Mouse (Mus musculus): ENCODE data around the gene Ccm2l. TPM values are rescaled to one million over a fixed set of nuclear protein-coding genes. Genes with fewer than 3 reads are reported as not detected.

Ccm2l gene
- polyA plus RNA-seq, 1 experiment: not detected

DNA sequence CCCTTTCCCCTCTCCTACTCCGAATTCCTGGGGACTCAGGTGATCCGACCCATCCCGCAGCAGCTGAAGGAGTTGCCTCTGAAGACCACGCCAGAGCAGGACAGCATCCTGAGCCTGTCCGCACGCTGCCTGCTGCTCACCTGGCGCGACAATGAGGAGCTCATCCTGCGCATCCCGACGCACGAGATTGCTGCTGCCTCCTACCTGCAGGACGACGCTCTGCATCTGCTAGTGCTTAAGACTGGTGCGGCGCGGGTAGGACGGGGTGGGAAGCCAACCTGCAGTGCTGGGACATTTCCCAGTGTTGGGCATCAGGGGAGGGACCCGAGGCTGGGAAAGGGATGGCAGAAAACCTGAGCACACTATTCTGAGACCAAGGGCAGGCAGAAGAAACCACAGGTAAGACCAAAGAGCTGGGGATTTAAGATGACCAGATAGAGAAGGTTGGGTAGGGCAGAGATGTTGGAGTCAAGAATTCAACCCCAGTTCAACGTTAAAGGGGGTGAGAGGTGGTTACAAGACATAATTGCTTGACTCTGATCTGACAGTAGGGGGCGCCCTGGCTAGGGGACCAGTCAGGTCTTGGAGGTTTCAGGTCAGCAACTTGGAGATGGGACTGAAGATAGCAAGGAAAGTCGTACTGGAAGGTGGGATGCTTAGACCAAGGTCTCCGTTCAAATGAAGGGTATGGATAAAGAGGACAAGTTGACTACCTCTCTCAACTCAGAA lies 5.2 kb downstream of the Ccm2l start:
- Histone ChIP-seq H3K36me3 (ENCODE audit: control insufficient read depth, insufficient read depth) (no peaks in the 10 kb centered on the region), H3K4me3 (no peak overlapping the region), H3ac (ENCODE audit: control insufficient read depth, insufficient read length) (no peak overlapping the region), H3K4me2 (ENCODE audit: low read depth) (no peak overlapping the region), H3K79me2 (ENCODE audit: control insufficient read depth, insufficient read depth) (no peaks in the 10 kb centered on the region), H3K27me3 (ENCODE audit: control insufficient read depth, insufficient read depth, insufficient read length) (peaks cover 62% of the 10 kb centered on the region)
- no peak for TF ChIP-seq POLR2A (IDR thresholded peaks at IDR 0.05; ENCODE audit: insufficient read length, low read depth)
- no peak for TF ChIP-seq MYOG (IDR thresholded peaks at IDR 0.05; ENCODE audit: control insufficient read depth in 1 of 3, insufficient read depth in 1 of 3, insufficient read length in 2 of 3, low read depth in 2 of 3)
- TF ChIP-seq MYOD1 (IDR thresholded peaks at IDR 0.05; ENCODE audit: control insufficient read depth in 1 of 3, insufficient read length in 2 of 3, low read depth in 2 of 3): no peak

DNA sequence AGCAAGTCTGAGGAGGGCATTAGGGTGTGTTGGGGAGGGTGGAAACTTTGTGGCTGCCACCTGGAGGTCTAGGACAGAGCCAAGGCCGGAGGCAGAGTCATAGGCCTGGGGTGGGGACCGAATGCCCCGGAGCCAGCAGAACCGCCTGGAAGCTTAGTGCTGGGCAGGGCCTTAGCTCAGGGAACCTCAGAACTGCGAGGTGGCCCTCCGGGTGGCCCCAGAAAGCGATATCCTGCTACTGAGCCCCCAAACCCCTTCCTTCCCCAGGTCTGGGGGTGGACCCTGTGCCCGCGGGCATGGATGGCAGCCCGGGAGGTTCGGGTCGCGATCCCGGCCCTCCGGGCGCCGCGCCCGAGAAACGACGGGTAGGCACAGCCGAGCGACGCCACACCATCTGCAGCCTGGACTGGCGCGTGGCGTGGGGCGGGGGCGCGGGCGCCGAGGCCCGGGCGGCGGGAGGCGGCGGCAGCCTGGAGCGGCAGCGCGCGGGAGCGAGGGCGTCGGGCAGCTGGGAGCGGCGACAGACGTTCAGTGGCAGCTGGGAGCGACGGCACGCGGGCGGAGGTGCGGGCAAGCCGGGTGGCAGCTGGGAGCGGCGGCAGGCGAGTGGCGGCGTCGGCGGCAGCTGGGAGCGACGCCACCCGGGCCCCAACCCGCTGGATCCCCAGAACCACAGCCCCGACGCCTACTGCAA lies 5.9 kb downstream of the Ccm2l start:
- H3K4me3 ChIP-seq: no peak overlapping the region
- no peaks in the 10 kb centered on the region for H3K79me2 ChIP-seq (ENCODE audit: control insufficient read depth, insufficient read depth)
- peaks cover 64% of the 10 kb centered on the region for H3K27me3 ChIP-seq (ENCODE audit: control insufficient read depth, insufficient read depth, insufficient read length)
- peak; percentile 95 for TF ChIP-seq TCF3 (IDR thresholded peaks at IDR 0.05; ENCODE audit: insufficient read length, low read depth)
- TF ChIP-seq SRF (IDR thresholded peaks at IDR 0.05; ENCODE audit: control insufficient read depth, insufficient read length, low read depth): no peak
- peak in 2 of 3 experiments; percentile 89 to 96 for TF ChIP-seq MYOD1 (IDR thresholded peaks at IDR 0.05; ENCODE audit: control insufficient read depth in 1 of 3, insufficient read length in 2 of 3, low read depth in 2 of 3)
- peak in 2 of 3 experiments; percentile 91 to 94 for TF ChIP-seq MYOG (IDR thresholded peaks at IDR 0.05; ENCODE audit: control insufficient read depth in 1 of 3, insufficient read depth in 1 of 3, insufficient read length in 2 of 3, low read depth in 2 of 3)
- H3K36me3 ChIP-seq (ENCODE audit: control insufficient read depth, insufficient read depth): no peaks in the 10 kb centered on the region
- H3ac ChIP-seq (ENCODE audit: control insufficient read depth, insufficient read length): no peak overlapping the region
- H3K4me2 ChIP-seq (ENCODE audit: low read depth): no peak overlapping the region

DNA sequence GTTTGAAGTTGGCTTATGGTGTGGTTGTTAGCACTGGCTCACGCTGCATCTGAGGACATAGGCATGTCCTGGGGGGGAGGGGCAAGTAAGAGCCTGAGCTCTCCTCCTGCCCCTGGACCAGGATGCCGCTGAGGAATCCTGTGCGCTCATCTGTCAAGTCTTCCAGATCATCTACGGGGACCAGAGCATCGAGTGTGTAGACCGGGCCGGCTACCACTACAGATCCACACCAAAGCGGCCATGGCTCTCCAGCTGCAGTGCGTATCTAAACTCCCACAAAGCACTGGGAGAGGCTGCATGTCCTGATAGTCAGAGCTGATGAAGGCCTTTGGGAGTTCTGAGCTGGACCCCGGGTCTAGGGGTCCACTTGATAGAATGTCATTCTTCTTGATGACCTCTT lies 8.9 kb downstream of the Ccm2l start:
- TF ChIP-seq SRF (IDR thresholded peaks at IDR 0.05; ENCODE audit: control insufficient read depth, insufficient read length, low read depth) (no peak), E2F4 (IDR thresholded peaks at IDR 0.05; ENCODE audit: insufficient read depth) (no peak), TCF3 (IDR thresholded peaks at IDR 0.05; ENCODE audit: insufficient read length, low read depth) (no peak), CEBPB (IDR thresholded peaks at IDR 0.05; ENCODE audit: insufficient read depth, poor library complexity, severe bottlenecking) (no peak), MYOD1 (IDR thresholded peaks at IDR 0.05; ENCODE audit: control insufficient read depth in 1 of 3, insufficient read length in 2 of 3, low read depth in 2 of 3) (no peak), TCF12 (IDR thresholded peaks at IDR 0.05; ENCODE audit: insufficient read depth, poor library complexity, severe bottlenecking) (no peak), USF1 (IDR thresholded peaks at IDR 0.05; ENCODE audit: low read depth) (no peak)
- no peaks in the 10 kb centered on the region for H3K36me3 ChIP-seq (ENCODE audit: control insufficient read depth, insufficient read depth)
- H3K4me2 ChIP-seq (ENCODE audit: low read depth): no peak overlapping the region
- no peaks in the 10 kb centered on the region for H3K79me2 ChIP-seq (ENCODE audit: control insufficient read depth, insufficient read depth)
- H3ac ChIP-seq (ENCODE audit: control insufficient read depth, insufficient read length): no peak overlapping the region
- no peak overlapping the region for H3K4me3 ChIP-seq
- H3K27me3 ChIP-seq (ENCODE audit: control insufficient read depth, insufficient read depth, insufficient read length): peaks cover 62% of the 10 kb centered on the region

DNA sequence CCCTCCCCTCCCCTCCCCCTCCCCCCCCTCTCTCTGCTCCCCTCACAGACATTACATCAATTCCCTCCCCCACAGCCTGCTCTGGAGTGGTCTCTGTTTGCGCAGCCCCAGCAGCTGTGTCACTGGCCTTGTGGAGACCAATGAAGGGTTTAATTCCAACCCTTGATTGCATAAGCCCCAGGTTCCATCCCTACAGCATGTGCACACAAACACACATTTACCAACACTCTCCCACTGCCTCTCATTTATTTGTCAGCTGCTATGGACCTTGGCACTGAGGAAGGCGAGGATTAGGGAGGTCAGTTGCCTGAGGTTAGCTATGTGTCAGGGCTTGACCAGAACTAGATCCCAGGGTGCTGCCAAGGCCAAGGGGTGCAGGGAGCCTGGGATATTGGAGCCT lies 10.2 kb downstream of the Ccm2l start:
- TF ChIP-seq E2F4 (IDR thresholded peaks at IDR 0.05; ENCODE audit: insufficient read depth) (no peak), MYOD1 (IDR thresholded peaks at IDR 0.05; ENCODE audit: control insufficient read depth in 1 of 3, insufficient read length in 2 of 3, low read depth in 2 of 3) (no peak), MAX (IDR thresholded peaks at IDR 0.05; ENCODE audit: low read depth) (no peak), REST (IDR thresholded peaks at IDR 0.05; ENCODE audit: insufficient read depth, insufficient read length) (no peak)
- no peaks in the 10 kb centered on the region for H3K36me3 ChIP-seq (ENCODE audit: control insufficient read depth, insufficient read depth)
- no peaks in the 10 kb centered on the region for H3K79me2 ChIP-seq (ENCODE audit: control insufficient read depth, insufficient read depth)
- no peak overlapping the region for H3K4me3 ChIP-seq
- H3ac ChIP-seq (ENCODE audit: control insufficient read depth, insufficient read length): no peak overlapping the region
- peaks cover 51% of the 10 kb centered on the region for H3K27me3 ChIP-seq (ENCODE audit: control insufficient read depth, insufficient read depth, insufficient read length)
- H3K4me2 ChIP-seq (ENCODE audit: low read depth): no peak overlapping the region

DNA sequence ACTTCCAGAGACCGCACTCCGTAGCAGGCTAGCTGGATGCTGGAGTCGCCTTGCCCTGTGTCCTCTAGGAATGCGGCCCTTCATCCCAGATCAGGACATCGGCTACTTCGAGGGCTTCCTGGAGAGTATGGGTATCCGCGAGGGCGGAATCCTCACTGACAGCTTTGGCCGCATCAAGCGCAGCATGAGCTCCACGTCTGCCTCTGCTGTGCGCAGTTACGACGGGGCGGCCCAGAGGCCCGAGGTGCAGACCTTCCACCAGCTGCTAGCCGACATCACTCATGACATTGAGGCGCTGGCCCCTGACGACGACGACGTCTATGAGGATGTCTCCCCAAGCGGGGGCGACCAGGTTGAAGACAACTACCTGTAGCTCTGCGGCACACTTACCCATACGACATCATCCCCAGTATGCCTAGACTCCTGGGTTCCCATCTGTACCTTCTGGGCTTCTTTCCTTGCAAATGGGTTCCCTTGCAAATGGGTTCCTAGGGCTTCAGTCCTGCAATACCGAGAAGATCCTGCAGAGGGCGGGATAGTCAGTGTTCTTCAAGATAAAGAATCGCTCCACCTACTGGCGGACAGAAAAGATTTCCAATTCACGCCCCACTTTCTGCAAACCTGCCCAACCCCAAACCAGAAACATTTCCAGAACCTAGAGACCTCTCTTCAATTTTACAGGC lies 15.2 kb downstream of the Ccm2l start:
- no peak for TF ChIP-seq MAX (IDR thresholded peaks at IDR 0.05; ENCODE audit: low read depth)
- TF ChIP-seq MYOD1 (IDR thresholded peaks at IDR 0.05; ENCODE audit: control insufficient read depth in 1 of 3, insufficient read length in 2 of 3, low read depth in 2 of 3): no peak
- no peak for TF ChIP-seq TCF12 (IDR thresholded peaks at IDR 0.05; ENCODE audit: insufficient read depth, poor library complexity, severe bottlenecking)
- TF ChIP-seq REST (IDR thresholded peaks at IDR 0.05; ENCODE audit: insufficient read depth, insufficient read length): no peak
- no peak for TF ChIP-seq MYOG (IDR thresholded peaks at IDR 0.05; ENCODE audit: control insufficient read depth in 1 of 3, insufficient read depth in 1 of 3, insufficient read length in 2 of 3, low read depth in 2 of 3)
- no peak for TF ChIP-seq POLR2A (IDR thresholded peaks at IDR 0.05; ENCODE audit: insufficient read length, low read depth)
- TF ChIP-seq CEBPB (IDR thresholded peaks at IDR 0.05; ENCODE audit: insufficient read depth, poor library complexity, severe bottlenecking): no peak
- TF ChIP-seq TCF3 (IDR thresholded peaks at IDR 0.05; ENCODE audit: insufficient read length, low read depth): no peak
- no peak for TF ChIP-seq E2F4 (IDR thresholded peaks at IDR 0.05; ENCODE audit: insufficient read depth)
- TF ChIP-seq SRF (IDR thresholded peaks at IDR 0.05; ENCODE audit: control insufficient read depth, insufficient read length, low read depth): no peak
- no peak for TF ChIP-seq USF1 (IDR thresholded peaks at IDR 0.05; ENCODE audit: low read depth)
- no peak for TF ChIP-seq POLR2AphosphoS2 (IDR thresholded peaks at IDR 0.05; ENCODE audit: insufficient read length, low read depth)
- Histone ChIP-seq H3ac (ENCODE audit: control insufficient read depth, insufficient read length) (no peak overlapping the region), H3K4me3 (no peak overlapping the region), H3K4me2 (ENCODE audit: low read depth) (no peak overlapping the region), H3K36me3 (ENCODE audit: control insufficient read depth, insufficient read depth) (no peaks in the 10 kb centered on the region), H3K79me2 (ENCODE audit: control insufficient read depth, insufficient read depth) (no peaks in the 10 kb centered on the region), H3K27me3 (ENCODE audit: control insufficient read depth, insufficient read depth, insufficient read length) (peaks cover 20% of the 10 kb centered on the region)

Measured in myocyte (in vitro differentiated cells).